Mouse (Mus musculus) gastrocnemius, postnatal 14 days (tissue): ENCODE measurements at regions not wholly inside any gene's neighbourhood (a gene's known extent, or its start where the extent isn't known, plus 50 kb on each side); places are given as distances from the start of the nearest gene placed in this dataset.

Experiments
- DNase-seq: peaks from one replicate; pipeline ENCODE4 v3.0.0; 2021; ENCODE audit warnings: mixed read lengths
- intact Hi-C: fragments of 180-260 bp; cut with DNase I; formaldehyde crosslinking; loops from one replicate; pipeline ENCODE4 v1.15.1; 2025; ENCODE audit warnings: low total_unique reads

DNA sequence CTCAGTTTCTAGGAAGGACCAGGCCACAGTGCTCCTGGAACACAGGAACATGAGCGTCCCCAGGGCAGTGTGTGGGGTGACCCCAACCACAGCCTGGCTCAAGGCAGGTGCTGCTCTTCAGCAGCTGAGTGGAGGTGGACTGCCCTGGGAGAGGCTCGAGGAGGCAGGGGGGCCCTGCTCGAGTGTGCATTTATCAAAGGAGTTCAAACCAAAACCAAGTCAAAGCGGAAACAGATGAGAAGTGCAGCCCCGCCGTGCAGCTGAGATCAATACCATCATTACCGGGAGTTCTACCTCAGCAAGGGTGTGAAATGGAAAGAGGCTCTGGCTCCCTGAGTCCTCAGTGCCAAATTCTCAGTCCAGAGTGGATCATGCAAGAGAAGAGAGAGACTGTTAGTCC, 81.4 kb upstream of the Parp11 start:
- DNase-seq: no peak
- intact Hi-C loops: no loop called here

DNA sequence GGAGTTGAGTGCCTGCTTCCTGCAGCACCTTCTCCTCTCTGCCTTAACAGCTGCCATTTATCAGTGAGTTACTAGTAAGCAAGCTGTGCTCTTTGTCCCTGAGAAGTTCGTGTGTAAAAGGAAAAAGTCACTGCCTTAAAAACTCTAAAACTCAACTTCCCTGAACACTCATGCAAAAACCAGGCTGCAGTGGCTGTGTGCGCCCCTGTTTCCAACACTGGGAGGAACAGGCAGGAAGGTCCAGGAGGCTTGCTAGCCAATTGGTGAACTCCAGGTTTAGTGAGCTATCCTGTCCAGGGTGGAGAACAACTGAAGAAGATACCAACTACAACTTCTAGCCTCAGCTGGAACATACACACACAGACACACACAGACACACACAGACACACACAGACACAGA, 81.0 kb upstream of the Parp11 start:
- intact Hi-C loops: no loop called here
- DNase-seq: no peak

DNA sequence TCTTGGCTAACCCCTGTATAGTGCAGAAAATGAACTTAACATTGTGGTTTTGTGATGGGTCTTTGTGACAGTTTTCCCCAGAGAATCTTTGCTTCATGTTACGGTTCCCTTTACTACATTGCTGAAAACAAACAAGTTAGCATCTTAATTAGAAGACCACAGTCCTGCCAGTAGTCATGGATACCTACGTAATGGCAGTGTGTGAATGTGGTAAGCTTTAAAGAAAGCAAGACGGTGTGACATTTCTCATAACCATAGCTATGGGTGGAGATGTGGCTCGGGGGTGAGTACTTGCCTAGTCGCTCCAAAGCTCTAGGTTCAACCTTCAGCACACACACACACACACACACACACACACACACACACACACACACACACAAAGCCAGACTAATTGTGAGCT, 73.6 kb upstream of the Parp11 start:
- DNase-seq: no peak
- intact Hi-C loops: no loop called here

DNA sequence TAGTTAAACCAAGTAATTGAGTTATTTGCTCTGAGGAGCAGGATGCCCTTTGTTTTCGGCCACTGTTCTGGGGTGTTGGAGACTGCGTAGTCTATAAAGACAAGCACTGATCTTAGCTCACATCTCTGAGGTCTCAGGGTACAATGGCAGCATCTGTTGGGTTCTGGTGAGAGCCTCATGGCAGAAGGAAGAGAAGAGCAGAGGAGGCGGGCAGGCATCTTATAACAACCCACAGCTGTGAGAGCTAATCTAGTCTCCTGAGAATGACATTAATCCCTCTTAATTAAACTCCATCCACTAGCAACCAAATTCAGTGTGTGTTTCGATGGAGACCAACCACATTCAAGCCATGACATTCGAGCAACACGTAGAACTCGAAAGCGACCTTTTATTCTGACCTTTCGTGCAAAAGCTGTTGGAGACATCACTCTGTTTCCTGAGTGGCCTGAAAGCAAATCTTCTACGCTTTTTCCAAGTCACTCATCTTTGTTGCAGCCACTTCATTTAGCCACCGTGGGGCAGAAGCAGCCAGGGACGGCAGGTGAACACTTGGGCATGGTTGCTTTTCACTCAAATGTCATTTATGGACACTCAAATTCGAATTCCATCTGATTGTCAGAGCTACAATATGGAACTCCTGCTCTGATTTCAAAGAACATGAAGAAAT, 72.7 kb upstream of the Parp11 start:
- intact Hi-C loops: no loop called here
- no peak for DNase-seq

DNA sequence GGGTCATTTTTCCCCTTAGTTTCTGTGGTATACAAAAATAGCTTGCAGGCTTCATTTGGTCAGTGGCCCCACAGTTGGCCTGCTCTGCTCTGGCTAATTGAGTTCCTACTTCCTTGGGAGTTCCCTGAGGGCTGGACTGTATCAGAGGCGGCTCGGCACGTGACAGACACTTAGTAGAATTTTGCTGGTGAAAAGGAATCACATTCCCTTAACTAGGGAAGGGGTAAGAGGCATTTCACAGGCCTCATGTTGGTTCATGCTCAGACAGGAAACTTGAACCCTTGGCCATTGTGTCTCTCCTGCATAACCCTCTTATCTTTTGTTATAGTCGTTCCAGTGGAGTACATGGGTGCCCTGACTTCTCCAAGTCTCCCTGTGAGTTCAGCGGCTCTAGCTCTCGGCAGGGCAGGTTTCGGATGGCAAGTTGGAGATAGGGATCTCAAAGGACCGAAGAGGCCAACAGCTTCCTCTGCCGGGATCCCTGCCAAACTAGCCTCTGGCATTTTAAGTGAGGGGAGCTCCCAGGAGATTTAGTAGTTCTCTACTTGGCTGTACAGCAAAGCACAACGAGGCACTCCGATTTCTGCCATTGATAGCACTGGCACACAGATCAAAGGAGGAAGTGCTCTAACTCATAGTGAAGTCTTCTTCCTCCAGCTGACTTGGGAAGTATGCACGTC, 72.0 kb upstream of the Parp11 start:
- intact Hi-C loops: no loop called here
- DNase-seq: peak; percentile 50

DNA sequence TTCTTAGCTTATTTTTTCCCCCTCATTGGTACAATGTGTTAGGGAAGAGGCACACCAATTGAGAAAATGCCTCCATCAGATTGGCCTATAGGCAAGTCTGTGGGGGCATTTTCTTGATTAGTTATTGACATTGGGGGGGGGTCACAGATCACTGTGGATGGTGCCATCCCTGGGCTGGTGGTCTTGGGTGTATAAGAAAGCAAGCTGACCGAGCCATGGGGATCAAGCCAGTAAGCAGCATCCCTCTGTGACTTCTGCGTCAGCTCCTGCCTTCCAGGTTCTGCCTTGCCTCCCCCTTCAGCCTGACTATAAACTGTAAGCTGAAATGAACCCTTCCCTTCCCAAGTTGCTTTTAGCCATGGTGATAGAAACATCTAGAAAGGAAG, 71.5 kb upstream of the Parp11 start:
- intact Hi-C loops: no loop called here
- DNase-seq: no peak

DNA sequence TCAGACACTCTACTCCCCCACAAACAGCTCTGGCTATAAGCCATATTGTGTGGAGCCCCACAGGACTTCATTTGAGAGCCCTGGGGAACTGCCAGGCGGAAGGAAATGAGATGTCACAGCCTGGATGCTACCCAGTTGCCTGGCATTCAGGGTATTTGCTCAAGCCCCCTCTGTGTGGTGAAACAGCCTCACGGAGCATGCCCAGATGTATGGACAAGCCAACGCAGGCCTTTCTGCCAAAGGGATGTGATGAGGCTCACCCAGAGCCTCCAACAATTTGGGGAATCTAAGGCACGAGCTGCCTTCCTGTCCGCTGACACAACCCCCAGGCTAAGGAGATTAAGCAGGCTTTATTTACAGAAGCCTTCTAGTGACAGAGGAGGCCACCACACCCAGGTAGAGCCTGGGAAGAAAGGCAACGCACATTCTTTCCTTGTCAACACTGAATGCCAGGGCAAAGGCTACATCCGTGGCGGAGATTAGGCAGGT, 70.9 kb upstream of the Parp11 start:
- intact Hi-C loops: no loop called here

DNA sequence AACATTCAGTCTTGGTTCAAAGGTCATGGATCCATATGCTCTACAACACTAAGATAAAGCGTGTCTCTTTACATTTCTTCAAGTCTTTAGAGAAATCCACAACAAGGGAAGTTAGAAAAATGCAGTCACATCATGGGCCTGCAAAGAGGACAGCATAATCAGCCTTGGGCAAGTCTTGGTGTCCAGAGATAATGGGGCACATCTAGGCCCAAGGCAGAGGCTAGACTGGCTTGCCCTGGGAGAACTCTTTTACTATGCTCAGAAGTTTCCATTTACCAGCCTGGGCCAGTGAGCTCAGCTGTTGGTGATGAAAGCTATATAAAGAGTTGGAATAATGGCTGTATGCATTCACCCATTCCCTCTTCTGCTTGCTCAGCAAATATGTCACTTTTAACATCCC, 67.9 kb upstream of the Parp11 start:
- intact Hi-C loops: no loop called here
- no peak for DNase-seq

More for the DNA sequence above, 70.9 kb upstream of the Parp11 start:
- no peak for DNase-seq

DNA sequence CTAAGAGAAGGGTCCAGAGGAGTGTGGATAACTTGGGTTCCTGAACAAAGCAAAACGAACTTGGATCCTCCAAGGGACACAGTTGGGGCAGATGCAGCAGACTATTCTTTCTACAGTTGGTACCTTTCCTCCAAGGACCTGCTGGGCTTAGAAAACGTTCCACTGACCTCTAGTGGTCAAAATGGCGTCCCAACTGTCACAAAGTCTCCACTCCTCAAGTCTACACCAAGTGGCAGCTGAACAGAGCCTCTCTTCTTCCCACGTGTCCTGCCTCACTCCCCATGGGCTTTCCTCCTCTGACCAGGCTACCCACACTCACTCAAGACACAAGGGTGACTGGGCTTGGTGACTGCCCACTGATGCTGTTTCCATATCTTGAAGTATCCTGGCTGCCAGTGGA, 67.1 kb upstream of the Parp11 start:
- intact Hi-C loops: no loop called here
- DNase-seq: no peak

DNA sequence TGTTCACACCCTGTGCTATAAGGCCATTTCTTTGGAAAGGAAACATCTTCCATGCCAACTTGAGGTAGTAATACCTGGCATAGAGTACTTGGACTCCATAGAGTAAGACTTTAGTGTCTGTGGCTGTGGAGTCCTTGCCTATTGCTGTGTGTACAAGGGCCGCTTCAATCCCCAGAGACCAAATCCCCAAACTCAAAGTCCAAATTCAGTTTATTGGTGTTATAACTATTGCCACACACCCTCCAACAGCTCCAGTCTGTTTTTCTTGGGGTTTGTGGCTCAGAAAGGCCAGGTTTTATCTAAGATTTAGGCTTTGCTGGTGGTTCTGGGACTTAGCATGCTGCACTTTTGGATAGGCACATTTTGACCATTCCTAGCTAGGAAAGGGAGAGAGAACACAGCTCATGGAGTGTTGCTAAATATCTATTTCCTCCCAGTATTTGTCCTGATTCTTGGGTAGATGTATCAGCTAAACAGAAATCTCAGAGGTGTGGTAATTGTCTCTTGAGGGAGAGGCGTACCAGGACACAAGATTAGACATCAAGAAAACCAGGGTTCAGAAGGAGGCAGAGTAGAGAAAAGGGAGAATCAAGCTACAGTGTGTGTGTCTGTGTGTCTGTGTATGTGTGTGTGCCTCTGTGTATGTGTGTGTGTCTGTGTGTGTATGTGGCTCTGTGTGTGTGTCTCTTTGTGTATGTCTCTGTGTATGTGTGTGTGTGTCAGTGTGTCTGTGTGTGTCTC, 65.3 kb upstream of the Parp11 start:
- intact Hi-C loops: no loop called here
- no peak for DNase-seq

DNA sequence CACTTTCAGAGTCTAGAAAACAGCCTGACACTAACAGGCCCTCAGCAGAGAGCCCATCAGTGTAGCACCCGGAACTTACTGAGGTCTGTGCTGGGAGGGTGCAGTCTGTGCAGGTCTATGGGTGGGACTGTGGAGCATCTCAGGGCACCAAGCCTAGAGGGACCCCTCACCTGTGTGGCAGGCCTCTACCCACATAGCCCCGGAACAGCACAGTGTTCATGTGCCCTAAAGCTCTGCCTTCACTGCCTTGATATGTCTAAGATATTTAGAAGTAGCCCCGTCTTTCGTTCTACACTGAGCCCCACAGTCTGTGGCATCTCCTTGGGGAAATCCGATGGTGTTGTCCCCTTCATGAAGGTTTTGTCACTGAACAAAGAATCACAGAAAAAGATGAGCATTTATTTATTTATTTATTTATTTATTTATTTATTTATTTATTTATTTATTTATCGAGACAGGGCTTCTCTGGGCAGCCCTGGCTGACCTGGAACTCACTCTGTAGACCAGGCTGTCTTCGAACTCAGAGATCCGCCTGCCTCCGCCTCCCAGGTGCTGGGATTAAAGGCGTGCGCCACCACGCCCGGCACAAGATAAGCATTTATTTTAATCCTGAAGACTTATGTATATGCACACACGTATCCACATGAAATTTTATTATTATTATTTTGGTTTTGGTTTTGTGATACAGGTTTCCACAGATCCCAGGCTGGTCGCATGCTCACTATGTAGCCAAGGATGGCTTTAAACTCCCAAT, 55.2 kb upstream of the Parp11 start:
- DNase-seq: no peak
- intact Hi-C loops: no loop called here

DNA sequence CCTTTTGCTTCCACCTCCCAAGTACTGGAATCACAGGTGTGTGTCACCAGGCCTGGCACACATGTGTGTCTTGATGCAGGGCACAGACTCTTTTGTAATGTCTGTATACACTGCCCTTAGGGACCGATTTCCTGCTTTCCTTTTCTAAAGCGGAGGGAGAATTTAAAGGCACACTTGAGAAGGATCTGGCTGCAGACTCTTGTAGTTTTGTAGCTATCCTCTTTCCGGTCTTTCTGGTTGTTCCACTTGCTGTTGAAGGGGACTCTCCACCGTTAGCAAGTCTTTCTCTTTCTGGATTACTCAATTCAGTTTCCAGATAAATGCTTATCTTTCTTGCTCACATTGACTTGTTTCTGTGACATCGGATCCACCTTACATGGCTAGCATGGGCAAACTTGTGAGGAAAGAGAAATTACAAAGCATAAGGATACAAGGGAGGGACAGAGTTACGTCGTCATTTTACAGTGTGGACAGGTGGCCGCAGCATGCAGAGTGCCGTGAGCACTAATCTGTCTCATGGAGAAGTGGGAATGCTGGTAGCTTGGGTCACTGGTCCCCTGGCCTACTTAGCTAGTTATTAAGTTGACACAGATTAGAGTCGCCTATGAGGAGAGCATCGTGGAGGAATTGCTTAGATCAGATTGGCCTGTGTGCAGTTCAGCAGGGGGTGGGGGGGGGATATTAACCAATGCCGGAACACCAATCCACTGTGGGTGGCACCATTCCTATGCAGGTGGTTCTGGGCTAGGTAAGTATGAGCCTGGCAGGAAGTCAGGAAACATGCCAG, 54.4 kb upstream of the Parp11 start:
- no peak for DNase-seq
- intact Hi-C loops: no loop called here

DNA sequence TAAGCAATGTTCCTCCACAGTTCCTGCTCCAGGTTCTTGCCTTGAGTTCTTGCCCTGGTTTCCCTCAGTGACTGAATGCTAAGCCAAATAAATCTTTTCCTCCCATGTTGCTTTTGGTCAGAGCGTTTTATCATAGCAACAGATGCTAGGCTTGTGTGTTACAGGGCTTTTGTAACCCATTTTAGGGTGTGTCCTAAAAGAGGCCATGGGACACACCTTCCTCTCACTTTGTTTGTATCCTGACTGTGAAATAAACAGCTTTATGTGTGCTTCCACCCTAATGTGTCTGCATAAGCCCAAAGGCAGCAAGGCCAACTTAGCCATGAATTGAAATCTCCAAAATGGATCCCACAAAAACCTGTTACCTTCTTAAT, 53.9 kb upstream of the Parp11 start:
- no peak for DNase-seq
- intact Hi-C loops: no loop called here

DNA sequence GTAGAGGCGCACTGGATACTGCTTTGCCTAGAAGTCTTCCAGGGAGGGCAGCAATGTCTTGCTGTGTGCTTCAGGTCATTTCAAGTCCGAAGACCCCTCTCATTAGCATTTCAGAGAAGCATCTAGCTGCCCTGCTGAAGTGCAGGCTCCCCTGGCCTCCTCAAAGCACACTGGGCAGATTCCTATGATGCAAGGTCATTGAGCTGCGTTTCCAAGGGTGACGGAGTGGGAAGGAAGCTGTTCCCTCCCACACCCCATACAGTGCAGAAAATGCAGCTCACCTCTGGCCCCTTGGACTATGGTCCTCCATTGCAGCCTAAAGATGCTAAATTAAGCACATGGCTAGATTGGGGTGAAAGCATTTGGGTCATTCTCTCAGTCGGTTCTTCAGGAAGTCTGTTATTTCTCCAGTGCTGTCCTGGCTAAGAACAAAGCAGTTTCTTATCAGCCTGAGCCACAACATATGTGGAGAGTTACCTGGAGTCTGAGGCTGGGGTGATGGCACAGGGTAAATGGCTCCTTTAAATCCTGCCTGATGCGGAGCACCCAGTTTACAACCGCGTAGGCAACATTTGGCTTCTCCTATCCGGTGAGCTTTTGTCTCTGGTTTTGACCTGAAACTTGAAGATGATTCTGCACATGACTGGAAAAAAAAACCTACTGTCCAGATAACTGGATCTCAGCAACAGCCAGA, 52.6 kb upstream of the Parp11 start:
- intact Hi-C loops: no loop called here
- DNase-seq: no peak
